ENCODE assay signal across 22 mouse cellular contexts in the genomic region with DNA sequence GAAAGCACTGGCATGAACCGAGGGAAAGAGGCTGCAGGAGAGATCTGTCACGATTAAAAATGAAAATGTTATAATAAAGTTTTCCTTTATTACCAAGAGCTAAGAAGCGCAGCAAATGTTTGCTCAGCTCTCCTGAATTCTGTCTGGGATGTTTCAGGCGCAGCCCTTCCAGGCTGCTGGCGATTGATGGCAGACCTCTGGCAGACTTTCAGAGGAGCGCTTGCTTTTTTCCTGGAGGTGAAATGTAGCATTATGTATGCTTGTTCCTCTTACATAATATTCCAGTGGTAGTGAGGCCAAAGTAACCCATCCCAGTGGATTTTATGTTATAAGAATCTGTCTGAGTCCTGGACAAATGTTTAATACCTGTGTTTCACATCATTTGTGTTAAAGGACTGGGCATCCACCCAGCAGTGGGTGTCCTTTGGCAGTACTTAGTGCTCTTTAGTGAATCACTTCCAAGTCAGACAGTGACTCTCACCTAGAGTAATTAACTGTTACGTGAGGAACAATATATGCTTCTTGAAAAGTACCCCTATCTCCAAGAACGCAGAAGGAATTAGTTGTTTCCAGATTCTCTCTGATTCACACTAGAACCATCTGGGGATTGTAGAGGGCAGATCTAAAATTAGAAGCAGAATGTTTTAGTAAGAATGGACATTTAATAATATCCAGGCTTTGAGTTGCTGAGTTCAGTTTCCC. TPM values are rescaled to one million over a fixed set of nuclear protein-coding genes. Genes with fewer than 3 reads are reported as not detected.
DNase-seq lines count a peak whose midpoint lies in the region; ATAC-seq and TF ChIP-seq lines count a peak whose summit lies in the region.
"Had no signal": no experiment of that assay in that cellular context is flagged by ENCODE, and none has a peak within 500 bp of the region (broad histone marks: within the 10 kb centered on the region; RNA-seq: fewer than 3 reads in every experiment).

No protein-coding gene starts in this region.

- TF ChIP-seq CTCF in gastrocnemius, adult 2 months (IDR thresholded peaks at IDR 0.05), result no peak
- no peak for TF ChIP-seq CTCF in stomach, postnatal 0 days (IDR thresholded peaks at IDR 0.05; ENCODE audit: low read depth)

- no peak overlapping the region for H3K4me2 ChIP-seq in lung, embryonic 16.5 days (ENCODE audit: low read depth, low read length)
- no peak overlapping the region for H3K4me2 ChIP-seq in stomach, postnatal 0 days (replicated peaks; ENCODE audit: low read depth)
- H3K4me2 ChIP-seq: hindbrain, embryonic 14.5 days; neural tube, embryonic 13.5 days had no signal

- H3K36me3 ChIP-seq in lung, embryonic 16.5 days (ENCODE audit: control insufficient read depth, insufficient read depth, low read length), result peaks cover 15% of the 10 kb centered on the region
- peaks cover 14% of the 10 kb centered on the region for H3K36me3 ChIP-seq in stomach, postnatal 0 days (ENCODE audit: control insufficient read depth, insufficient read depth, low read length)

- no peaks in the 10 kb centered on the region for H3K9me3 ChIP-seq in lung, embryonic 16.5 days (ENCODE audit: control insufficient read depth, low read length)
- no peaks in the 10 kb centered on the region for H3K9me3 ChIP-seq in stomach, postnatal 0 days (ENCODE audit: control insufficient read depth, low read length)
- H3K9me3 ChIP-seq: midbrain, embryonic 10.5 days; neural tube, embryonic 13.5 days had no signal

- peak overlapping the region; percentile 62 for H3K27ac ChIP-seq in gastrocnemius, adult 2 months
- peak overlapping the region; percentile 67; the same call in 1 of the 2 replicates for H3K27ac ChIP-seq in lung, embryonic 16.5 days (ENCODE audit: low read length)
- H3K27ac ChIP-seq in stomach, postnatal 0 days (replicated peaks), result peak overlapping the region; percentile 30; the same call in 1 of the 2 replicates
- H3K27ac ChIP-seq: hindbrain, embryonic 14.5 days; midbrain, embryonic 10.5 days; neural tube, embryonic 13.5 days had no signal

- H3K4me3 ChIP-seq in gastrocnemius, adult 2 months, result no peak overlapping the region
- H3K4me3 ChIP-seq in lung, embryonic 16.5 days (ENCODE audit: low read length), result no peak overlapping the region
- H3K4me3 ChIP-seq in stomach, postnatal 0 days (ENCODE audit: low read depth, low read length), result no peak overlapping the region
- H3K4me3 ChIP-seq: midbrain, embryonic 10.5 days; neural tube, embryonic 13.5 days had no signal

- DNase-seq in gastrocnemius, adult 2 months, result no peak
- no peak for DNase-seq in gastrocnemius, adult 18-20 months (ENCODE audit: low spot score)
- no peak for DNase-seq in lung, postnatal 25 days (ENCODE audit: low spot score)
- peak; percentile 30 for DNase-seq in fat pad, adult 2 months (ENCODE audit: extremely low read depth, low read depth, low spot score)
- DNase-seq in stomach, postnatal 0 days (ENCODE audit: low spot score), result no peak
- no peak for DNase-seq in right cerebral cortex, postnatal 36 days (ENCODE audit: low spot score in 2 of 2)
- no peak for DNase-seq in frontal cortex, postnatal 10 days (ENCODE audit: low spot score in 2 of 2)
- DNase-seq: cerebellum, adult 8-10 months; forebrain, postnatal 0 days; gastrocnemius, postnatal 10 days; heart, postnatal 14 days; kidney, adult 18-20 months; kidney, postnatal 14 days; layer of hippocampus, adult 9-11 months; liver; right cerebral cortex, postnatal 25 days; thymus, adult 2 months had no signal

- no peaks in the 10 kb centered on the region for H3K27me3 ChIP-seq in lung, embryonic 16.5 days (ENCODE audit: control insufficient read depth, insufficient read depth, low read depth, low read length)
- no peaks in the 10 kb centered on the region for H3K27me3 ChIP-seq in stomach, postnatal 0 days (ENCODE audit: control insufficient read depth, insufficient read depth, low read length)
- H3K27me3 ChIP-seq: neural tube, embryonic 13.5 days had no signal

- H3K9ac ChIP-seq in lung, embryonic 16.5 days (ENCODE audit: low read length), result no peak overlapping the region
- no peak overlapping the region for H3K9ac ChIP-seq in stomach, postnatal 0 days (ENCODE audit: low read length)
- H3K9ac ChIP-seq: forebrain, postnatal 0 days; hindbrain, embryonic 14.5 days; neural tube, embryonic 13.5 days had no signal

- 48% methylated on average over 8 of the region's 8 CpGs for WGBS in lung, embryonic 16.5 days
- 70% methylated on average over 8 of the region's 8 CpGs for WGBS in stomach, postnatal 0 days

- H3K4me1 ChIP-seq in lung, embryonic 16.5 days (replicated peaks; ENCODE audit: control insufficient read depth, insufficient read depth, low read length), result peaks cover 7% of the 10 kb centered on the region
- H3K4me1 ChIP-seq in stomach, postnatal 0 days (replicated peaks; ENCODE audit: control insufficient read depth, insufficient read depth), result no peaks in the 10 kb centered on the region
- H3K4me1 ChIP-seq: midbrain, embryonic 10.5 days; neural tube, embryonic 13.5 days had no signal

- peak; percentile 83 for ATAC-seq in lung, embryonic 16.5 days (ENCODE audit: low read depth)
- ATAC-seq in stomach, postnatal 0 days (ENCODE audit: low FRiP score, low TSS enrichment), result no peak; the same call in 1 of the 2 replicates
- ATAC-seq: activated CD4-positive, CD25-positive, alpha-beta regulatory T cell, adult 4 months; forebrain, postnatal 0 days had no signal

- TF ChIP-seq EP300 in stomach, postnatal 0 days (optimal IDR thresholded peaks at IDR 0.05), result no peak

- intact Hi-C loops in gastrocnemius, adult 2 months (cut with DNase I), result no loop called here

RNA-seq across cellular contexts. Expression of a gene that starts 19.4 kb away (rescaled TPM):
- total RNA-seq in gastrocnemius, adult 2 months (2021), result 1 to 10 TPM; 6.8 to 9.7 TPM
- total RNA-seq in gastrocnemius, adult 18-20 months (2021), result 1 to 10 TPM; 7.8 to 7.9 TPM
- polyA plus RNA-seq in lung, embryonic 16.5 days (2015; fragmentation: Nextera tagmentation; extraction: Ambion mirVana), result 34.5 and 38.3 TPM in 2 replicates
- polyA plus RNA-seq in stomach, postnatal 0 days (2015; fragmentation: Nextera tagmentation; extraction: Ambion mirVana), result 14.8 and 16.0 TPM in 2 replicates

RNA-seq across cellular contexts. Expression of a gene that starts 42.6 kb away (rescaled TPM):
- 1 to 10 TPM; 4.6 to 4.7 TPM for total RNA-seq in gastrocnemius, adult 2 months (2021)
- total RNA-seq in gastrocnemius, adult 18-20 months (2021), result 1 to 10 TPM; 5.0 TPM
- polyA plus RNA-seq in lung, embryonic 16.5 days (2015; fragmentation: Nextera tagmentation; extraction: Ambion mirVana), result 14.8 and 15.7 TPM in 2 replicates
- 6.2 and 6.7 TPM in 2 replicates for polyA plus RNA-seq in stomach, postnatal 0 days (2015; fragmentation: Nextera tagmentation; extraction: Ambion mirVana)
